Mouse (Mus musculus) megakaryocyte, embryonic 14.5 days (primary cell): ENCODE data around the gene H2-Aa.

Source experiments
- FLI1 ChIP-seq: IDR thresholded peaks from 2 replicates; pipeline ENCODE4 v1.6.1; 2012; ENCODE audit warnings: low read length, inconsistent platforms, mixed read lengths
- GATA1 ChIP-seq: IDR thresholded peaks from 3 replicates; pipeline ENCODE4 v1.6.1; 2012; ENCODE audit warnings: mixed read lengths, low read length, inconsistent platforms, borderline replicate concordance

DNA sequence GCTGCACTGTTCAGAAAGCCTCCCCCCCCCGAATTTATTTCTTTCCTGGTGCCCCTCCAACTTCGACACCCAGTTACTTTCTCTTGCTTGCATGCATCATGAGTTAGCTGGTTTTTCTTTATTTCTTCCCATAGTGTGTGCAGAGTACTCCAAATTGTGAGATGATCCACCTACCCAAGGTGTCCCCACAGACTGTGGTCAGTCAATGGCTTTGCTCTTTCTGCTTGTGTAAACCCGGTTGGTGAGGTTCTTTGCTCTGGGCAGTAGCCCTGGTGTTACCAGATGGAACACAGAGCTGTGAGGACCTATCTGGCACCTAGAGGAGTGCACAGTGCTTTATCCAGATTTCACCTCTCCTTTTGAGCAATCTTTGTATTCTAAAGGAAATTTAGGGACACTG lies 508 bp upstream of the H2-Aa start:
- TF ChIP-seq GATA1 = no peak
- TF ChIP-seq FLI1 = no peak
